27 mouse cellular contexts compared by ENCODE assay signal in genomic region chr7:31012971-31013370, GRCm38 (mm10). TPM values are rescaled to one million over a fixed set of nuclear protein-coding genes. Genes with fewer than 3 reads are reported as not detected.
"Had no signal": no experiment of that assay in that cellular context is flagged by ENCODE, and none has a peak within 500 bp of the region (broad histone marks: within the 10 kb centered on the region; RNA-seq: fewer than 3 reads in every experiment).

No protein-coding gene starts in this region.

- H3K9me3 ChIP-seq: heart, embryonic 10.5 days; heart, embryonic 12.5 days; kidney, embryonic 15.5 days; limb, embryonic 13.5 days; limb, embryonic 15.5 days had no signal

- H3K27me3 ChIP-seq: heart, embryonic 12.5 days; kidney, embryonic 15.5 days; limb, embryonic 13.5 days; limb, embryonic 15.5 days had no signal

- H3K27ac ChIP-seq: gastrocnemius, adult 2 months; heart, embryonic 10.5 days; hindbrain, embryonic 14.5 days; kidney, embryonic 15.5 days; kidney, postnatal 0 days; left cerebral cortex, adult 2 months; limb, embryonic 13.5 days; limb, embryonic 15.5 days; liver, embryonic 14.5 days had no signal

- H3K4me3 ChIP-seq: gastrocnemius, adult 2 months; heart, embryonic 10.5 days; heart, embryonic 12.5 days; kidney, embryonic 15.5 days; left cerebral cortex, adult 2 months; limb, embryonic 13.5 days; limb, embryonic 15.5 days had no signal

- H3K9ac ChIP-seq: heart, embryonic 12.5 days; hindbrain, embryonic 14.5 days; kidney, embryonic 15.5 days; limb, embryonic 13.5 days; limb, embryonic 15.5 days; liver, embryonic 14.5 days had no signal

- DNase-seq: gastrocnemius, adult 2 months; gastrocnemius, postnatal 10 days; gastrocnemius, postnatal 25 days; heart, postnatal 36 days; kidney, adult 11 months; kidney, adult 2 months; kidney, adult 9 months; kidney, postnatal 14 days; kidney, postnatal 36 days; layer of hippocampus, adult 9-11 months; layer of hippocampus, postnatal 36 days had no signal

- ATAC-seq: hindbrain, embryonic 16.5 days; intestine, embryonic 16.5 days had no signal

- H3K4me2 ChIP-seq: heart, embryonic 12.5 days; hindbrain, embryonic 14.5 days; kidney, embryonic 15.5 days; limb, embryonic 13.5 days; limb, embryonic 15.5 days; liver, embryonic 11.5 days had no signal

- H3K36me3 ChIP-seq: heart, embryonic 10.5 days; heart, embryonic 12.5 days; kidney, embryonic 15.5 days; limb, embryonic 13.5 days; limb, embryonic 15.5 days had no signal

RNA-seq across cellular contexts. Expression of gene Fxyd7, which starts 38.3 kb away (rescaled TPM):
- total RNA-seq: granulocyte monocyte progenitor cell, adult 5-6 weeks had no signal

RNA-seq across cellular contexts. Expression of gene Fam187b, which starts 39.4 kb away (rescaled TPM):
- total RNA-seq: gastrocnemius, adult 2 months; gastrocnemius, postnatal 25 days; granulocyte monocyte progenitor cell, adult 5-6 weeks; heart, adult 18-20 months; hematopoietic stem cell, adult 5-6 weeks; left cerebral cortex, postnatal 36 days had no signal

RNA-seq across cellular contexts. Expression of gene Fxyd1, which starts 44.0 kb away (rescaled TPM):
- total RNA-seq: granulocyte monocyte progenitor cell, adult 5-6 weeks had no signal
